Mouse (Mus musculus): ENCODE data around the gene Mctp1.
"Not testable (repeated sequence)": the region's sequence is repeated elsewhere in the genome, so short reads cannot be mapped to it uniquely, and the experiment has no call there.

Mctp1 gene

DNA sequence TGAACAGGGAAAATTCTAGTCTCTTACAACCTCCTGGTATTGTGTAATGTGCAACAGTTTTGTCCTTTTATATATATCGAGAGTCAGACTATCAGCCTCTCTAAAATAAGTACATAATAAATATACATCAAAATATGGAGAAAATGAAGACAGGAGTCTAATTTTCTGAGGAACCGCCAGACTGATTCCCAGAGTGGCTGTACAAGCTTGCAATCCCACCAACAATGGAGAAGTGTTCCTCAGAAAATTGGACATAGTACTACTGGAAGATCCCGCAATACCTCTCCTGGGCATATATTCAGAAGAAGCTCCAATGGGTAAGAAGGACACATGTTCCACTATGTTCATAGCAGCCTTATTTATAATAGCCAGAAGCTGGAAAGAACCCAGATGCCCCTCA, 586.7 kb downstream of the Mctp1 start:
- DNase-seq, result not testable (repeated sequence)

DNA sequence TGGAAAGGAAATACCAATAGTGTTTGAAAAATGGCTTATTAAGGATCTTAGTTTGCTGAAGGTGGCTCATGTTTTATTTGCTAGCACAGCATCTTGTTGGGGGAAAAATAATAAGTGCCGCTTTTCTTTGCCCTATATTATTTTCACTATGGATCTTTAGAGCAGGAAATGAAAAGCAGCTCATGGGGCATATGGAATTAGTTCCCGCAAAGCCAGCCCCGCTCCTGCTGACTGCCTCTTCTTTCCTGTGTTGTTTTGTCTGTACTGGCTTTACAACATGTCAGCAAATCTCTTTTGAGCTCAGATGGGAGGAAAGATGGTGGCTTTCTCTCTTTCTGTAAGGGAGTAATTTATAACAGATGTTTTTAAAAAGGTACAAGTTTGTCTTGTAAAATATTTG, 618.3 kb downstream of the Mctp1 start:
- no peak for DNase-seq

DNA sequence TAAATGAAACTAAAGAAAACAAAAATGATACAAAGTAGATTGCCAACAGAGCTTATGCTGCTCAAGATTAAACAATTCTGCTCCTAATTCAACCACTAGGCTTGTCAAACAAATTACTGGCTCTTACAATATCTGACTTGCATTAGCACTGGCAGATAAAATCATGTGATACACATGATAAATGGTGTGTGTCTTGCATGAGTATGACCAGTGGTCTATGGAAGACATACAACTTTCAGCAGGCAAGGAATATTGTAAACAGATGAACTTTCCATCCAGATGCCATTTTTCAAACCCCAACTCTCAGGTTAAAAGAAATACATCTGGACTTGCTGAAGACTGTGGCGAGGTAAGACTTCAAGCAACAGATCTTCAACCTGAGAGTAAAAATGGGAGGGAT, 619.3 kb downstream of the Mctp1 start:
- DNase-seq, result no peak

DNA sequence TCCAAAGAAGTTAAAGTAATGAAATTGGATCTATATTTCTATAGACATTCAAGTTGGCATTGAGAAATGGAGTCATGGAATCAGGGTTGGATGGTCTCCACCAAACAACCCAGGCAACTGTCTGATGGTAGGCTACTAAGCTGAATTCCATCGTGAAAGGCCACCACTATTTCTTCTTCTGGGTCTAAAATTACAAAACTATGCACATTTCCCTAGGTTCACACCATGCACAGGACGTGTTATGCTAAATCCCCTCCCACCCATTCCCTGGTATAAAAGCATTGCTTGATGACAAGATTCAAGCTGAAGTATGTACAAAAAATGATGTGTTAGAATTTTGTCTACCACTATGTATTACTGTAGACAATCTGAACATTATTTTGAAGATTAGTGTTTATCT, 634.5 kb downstream of the Mctp1 start:
- DNase-seq, result no peak

DNA sequence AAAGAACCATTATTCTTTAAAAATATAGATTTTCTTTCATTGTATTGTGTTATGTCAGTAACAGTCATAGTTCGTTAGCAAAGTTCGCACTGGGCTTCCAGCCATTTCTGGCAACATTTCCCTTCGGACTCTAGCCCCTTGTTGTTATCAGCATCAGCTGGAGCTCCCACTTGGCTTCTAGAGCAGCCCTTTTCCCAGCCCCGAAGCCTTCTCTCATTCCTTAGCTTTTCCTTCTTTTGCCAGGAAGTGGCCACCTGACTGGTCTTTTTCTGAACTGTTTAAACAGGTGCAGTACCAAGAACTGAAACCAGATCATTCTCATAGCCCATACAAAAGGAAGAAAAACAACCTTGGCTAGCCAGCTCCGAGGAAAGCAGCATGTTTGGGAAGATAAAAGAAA, 645.3 kb downstream of the Mctp1 start:
- DNase-seq, result no peak

DNA sequence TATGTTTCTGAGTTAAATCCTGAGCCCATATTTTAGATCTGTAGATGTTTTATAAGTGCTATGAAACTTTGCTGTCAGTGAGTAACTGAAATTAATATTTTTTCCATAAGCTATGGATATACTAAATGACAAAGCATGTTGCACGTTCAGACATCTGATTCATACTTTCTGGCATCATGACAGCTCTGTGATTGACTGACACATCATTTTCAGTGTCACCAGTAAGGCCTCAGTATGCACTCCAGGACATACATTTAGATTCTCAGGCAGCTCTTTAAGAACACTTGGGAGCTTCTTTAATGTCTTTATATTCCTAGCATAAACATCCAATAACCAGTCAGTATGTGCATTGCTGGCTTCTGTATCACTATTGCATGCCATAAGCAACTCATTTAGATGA, 659.0 kb downstream of the Mctp1 start:
- no peak for DNase-seq

DNA sequence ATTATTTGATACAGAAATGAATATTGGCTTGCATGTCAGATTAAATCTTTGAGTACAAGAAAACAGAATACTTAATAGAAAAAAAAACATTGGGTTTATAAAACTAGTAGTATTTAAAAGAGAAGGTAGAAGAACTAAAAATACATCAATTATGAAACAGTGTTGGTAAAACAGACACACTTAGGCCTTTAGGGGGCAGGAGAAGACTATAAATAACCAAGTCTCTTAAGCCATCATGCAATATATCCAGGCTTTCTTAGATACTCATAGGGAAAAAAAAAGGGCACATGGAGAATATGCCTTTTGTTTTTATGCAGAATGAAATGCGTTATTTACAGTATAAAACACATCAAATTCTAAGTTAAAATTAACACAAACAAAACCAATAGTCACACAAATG, 661.0 kb downstream of the Mctp1 start:
- no peak for DNase-seq

DNA sequence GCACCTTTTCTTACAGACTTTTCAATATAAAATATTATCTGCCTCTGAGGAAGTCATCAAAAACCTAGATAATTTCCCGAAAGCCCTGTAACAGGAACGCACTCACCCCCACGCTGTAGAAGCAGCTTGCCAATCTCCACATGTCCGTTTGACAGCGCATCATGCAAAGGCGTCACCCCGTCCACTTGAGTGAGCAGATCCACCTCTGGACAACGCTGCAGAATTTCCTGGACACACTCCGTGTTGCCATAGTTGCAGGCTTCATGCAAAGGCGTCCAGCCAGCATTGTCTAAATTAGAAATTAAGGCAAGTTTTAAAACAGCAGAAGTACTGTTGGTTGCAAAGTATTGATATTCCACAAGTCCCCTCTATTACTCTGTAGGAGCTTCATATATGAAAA, 662.1 kb downstream of the Mctp1 start:
- no peak for DNase-seq

DNA sequence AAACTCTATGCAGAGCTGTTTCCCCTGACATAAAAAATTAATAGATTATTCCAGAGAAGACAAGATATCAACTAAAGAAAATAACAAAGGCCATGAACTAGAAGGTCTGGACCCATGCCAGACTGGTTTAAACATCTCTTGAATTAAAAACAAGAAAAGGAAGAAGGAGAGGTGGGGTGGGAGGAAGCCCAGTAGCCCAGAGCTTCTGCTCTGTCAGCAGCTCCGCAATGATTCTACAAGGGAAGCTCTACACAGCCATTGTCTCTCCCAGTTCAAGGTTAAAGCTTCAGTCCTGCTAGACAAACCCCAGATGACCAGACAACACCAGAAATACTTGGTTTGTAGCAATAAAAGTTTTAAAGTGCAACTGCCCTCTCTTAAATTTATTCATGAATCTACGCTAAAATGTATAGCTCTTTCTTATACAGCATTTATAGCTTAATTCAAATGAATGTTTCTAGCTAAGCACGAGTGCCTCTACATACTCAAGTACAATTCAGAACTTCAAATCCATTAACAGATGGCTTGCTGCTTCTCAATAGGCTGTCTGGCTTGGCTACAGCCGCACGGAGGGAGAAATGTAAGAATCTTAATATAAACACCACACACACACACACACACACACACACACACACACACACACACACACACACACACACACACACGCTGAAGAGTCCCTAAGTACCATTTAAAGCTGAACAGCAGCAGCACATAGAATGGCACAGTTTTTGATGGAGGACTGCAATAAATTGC, 663.0 kb downstream of the Mctp1 start:
- DNase-seq, result peak; percentile 14

DNA sequence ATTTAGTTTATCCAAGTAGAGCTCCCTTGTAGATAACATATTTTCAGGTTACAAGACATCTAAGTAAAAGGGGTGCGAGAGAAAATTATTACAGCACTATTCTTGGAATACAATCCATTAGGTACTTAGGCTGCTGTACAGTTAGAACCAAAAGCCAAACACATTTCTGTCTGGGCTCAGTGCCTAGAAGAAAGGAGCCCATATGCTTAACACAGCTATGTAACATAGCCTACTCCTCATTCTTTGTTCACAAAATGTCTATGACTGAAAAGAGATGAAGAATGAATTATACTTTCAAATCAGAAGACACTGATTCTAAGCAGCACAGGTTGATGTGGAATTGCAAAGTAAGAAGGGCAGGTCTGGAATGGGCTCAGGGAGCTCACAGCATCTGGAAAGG, 664.1 kb downstream of the Mctp1 start:
- DNase-seq, result peak; percentile 61

DNA sequence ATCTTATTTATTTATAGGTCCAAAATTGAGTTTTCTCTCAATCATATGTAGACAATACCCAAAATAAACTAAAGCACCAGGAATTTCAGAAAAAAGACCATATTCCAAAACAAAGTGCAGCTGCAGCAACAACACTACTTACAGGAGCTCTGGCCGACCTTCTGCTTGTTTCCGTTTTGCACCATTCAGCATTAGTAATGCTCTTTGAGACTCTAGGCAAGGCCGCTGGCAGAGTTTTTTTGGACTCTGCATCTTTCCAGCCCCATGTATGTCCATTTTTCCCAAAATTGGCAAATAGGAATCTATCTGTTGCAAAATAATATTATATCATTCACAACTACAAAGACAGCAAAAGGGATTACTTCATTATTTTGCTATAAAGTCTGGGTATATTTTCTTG, 665.4 kb downstream of the Mctp1 start:
- DNase-seq, result no peak

DNA sequence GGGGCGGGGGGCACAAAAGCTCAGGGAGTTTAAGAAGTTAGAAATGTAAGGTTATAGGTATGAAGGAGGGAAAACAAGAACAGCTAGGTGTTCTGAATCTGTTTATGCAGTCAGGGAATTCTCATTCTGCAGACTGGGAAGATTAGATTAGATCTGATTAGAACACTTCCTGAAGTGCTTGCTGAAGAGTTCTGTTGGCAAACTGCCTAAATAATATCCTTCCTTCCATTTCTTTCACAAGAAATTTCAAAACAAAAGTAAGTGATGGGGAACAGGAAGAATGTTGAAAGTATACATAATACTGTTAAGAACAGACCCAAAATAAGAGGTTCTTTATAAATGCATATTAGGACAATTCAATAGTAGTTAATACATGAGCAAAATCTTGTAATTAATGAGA, 678.9 kb downstream of the Mctp1 start:
- DNase-seq, result no peak

DNA sequence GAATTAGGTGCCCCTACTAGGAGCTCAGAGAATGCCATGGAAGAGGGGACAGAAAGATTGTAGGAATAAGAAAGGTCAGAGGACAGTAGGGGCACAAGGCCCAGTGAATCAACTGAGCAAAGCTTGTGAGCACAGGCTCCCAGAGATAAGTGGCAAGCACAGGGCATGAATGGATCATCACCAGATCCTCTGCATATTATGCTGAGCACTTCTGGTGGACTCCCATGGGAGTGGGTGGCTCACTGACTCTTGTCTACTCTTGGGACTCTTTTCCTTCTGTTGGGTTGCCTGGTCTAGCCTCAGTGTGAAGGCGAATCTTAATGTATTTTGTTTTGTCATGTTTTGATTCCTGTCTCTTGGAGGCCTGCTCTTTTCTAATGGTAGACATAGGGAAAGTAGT, 684.5 kb downstream of the Mctp1 start:
- no peak for DNase-seq

DNA sequence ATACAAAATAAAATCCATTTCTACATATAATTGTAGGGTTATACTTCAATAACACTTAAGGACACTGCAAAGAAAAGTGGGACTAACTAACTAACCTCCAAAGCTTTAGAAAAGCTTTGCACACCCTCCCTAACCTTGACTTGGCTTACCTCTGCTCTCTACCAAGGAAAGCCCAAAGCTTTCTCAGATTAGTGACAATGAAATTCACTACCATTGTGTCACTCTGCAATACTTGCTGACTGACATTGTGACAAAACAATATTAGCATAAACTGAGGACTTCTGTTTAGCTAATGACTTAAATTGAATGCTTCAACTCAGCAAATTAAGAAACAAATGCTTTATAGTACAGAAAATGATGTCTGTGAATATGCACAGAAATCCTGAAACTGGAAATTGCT, 687.7 kb downstream of the Mctp1 start:
- no peak for DNase-seq

Data from layer of hippocampus, adult 9-11 months (tissue).